In the genomic region with DNA sequence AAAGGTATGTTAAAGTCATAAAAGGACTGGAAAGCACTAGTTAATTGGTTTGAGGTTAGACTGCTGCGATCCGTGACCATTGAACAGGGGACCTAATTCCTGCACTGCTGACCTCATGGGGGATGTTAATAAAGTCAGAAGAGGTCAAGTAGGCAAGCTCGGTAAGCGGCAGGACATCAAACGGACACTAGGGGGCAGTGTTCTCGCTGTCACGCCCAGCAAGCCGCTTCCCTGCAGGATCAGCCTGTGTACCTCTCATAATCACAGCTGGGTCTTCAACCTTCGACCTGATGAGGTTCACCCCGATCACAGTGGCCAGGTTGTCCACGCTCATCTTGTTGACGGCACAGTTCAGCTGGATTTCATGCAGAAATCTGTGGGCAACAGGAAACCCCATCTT, we compare ENCODE assay signal across 8 mouse cellular contexts. TPM values are rescaled to one million over a fixed set of nuclear protein-coding genes. Genes with fewer than 3 reads are reported as not detected.
DNase-seq lines count a peak whose midpoint lies in the region; ATAC-seq lines count a peak whose summit lies in the region.

No protein-coding gene starts in this region.

- ATAC-seq in liver, embryonic 12.5 days, result no peak
- peak; percentile 46; the same call in 1 of the 2 replicates for ATAC-seq in intestine, embryonic 16.5 days
- ATAC-seq in limb, embryonic 11.5 days (ENCODE audit: insufficient number of reproducible peaks, low FRiP score, low TSS enrichment, low read depth), result no peak

- H3K4me1 ChIP-seq in liver, embryonic 12.5 days, result 0 out of 2 replicates have a peak, but pooled peaks cover 7% of the 10 kb centered on the region
- no peaks in the 10 kb centered on the region for H3K4me1 ChIP-seq in intestine, embryonic 16.5 days (ENCODE audit: control insufficient read depth, insufficient read depth, low read length)
- H3K4me1 ChIP-seq in limb, embryonic 11.5 days (ENCODE audit: control insufficient read depth, insufficient read depth, low read length), result no peaks in the 10 kb centered on the region

- 28% methylated on average over 12 of the region's 12 CpGs for WGBS in liver, embryonic 12.5 days (ENCODE audit: insufficient replicate concordance)
- 11% methylated on average over 12 of the region's 12 CpGs for WGBS in intestine, embryonic 16.5 days
- WGBS in limb, embryonic 11.5 days, result 8% methylated on average over 12 of the region's 12 CpGs

- H3K9me3 ChIP-seq in liver, embryonic 12.5 days (replicated peaks), result no peaks in the 10 kb centered on the region
- no peaks in the 10 kb centered on the region for H3K9me3 ChIP-seq in intestine, embryonic 16.5 days (ENCODE audit: control insufficient read depth, low read length)
- no peaks in the 10 kb centered on the region for H3K9me3 ChIP-seq in limb, embryonic 11.5 days (ENCODE audit: control insufficient read depth, low read length)

- H3K27ac ChIP-seq in liver, embryonic 12.5 days, result no peak overlapping the region
- no peak overlapping the region for H3K27ac ChIP-seq in intestine, embryonic 16.5 days (ENCODE audit: low read length)
- H3K27ac ChIP-seq in limb, embryonic 11.5 days (replicated peaks; ENCODE audit: low read depth, low read length), result no peak overlapping the region

- no peak overlapping the region for H3K4me2 ChIP-seq in liver, embryonic 12.5 days
- H3K4me2 ChIP-seq in intestine, embryonic 16.5 days (ENCODE audit: low read depth, low read length), result peak overlapping the region; percentile 38
- no peak overlapping the region; the same call in 1 of the 2 replicates for H3K4me2 ChIP-seq in limb, embryonic 11.5 days (ENCODE audit: low read depth, severe bottlenecking)

- peaks cover 14% of the 10 kb centered on the region for H3K36me3 ChIP-seq in liver, embryonic 12.5 days
- no peaks in the 10 kb centered on the region for H3K36me3 ChIP-seq in intestine, embryonic 16.5 days (ENCODE audit: control insufficient read depth, insufficient read depth, low read length)
- H3K36me3 ChIP-seq in limb, embryonic 11.5 days (ENCODE audit: control insufficient read depth, insufficient read depth, low read length), result no peaks in the 10 kb centered on the region

- H3K27me3 ChIP-seq in liver, embryonic 12.5 days (replicated peaks), result no peaks in the 10 kb centered on the region
- H3K27me3 ChIP-seq in intestine, embryonic 16.5 days (replicated peaks; ENCODE audit: control insufficient read depth, insufficient read depth, low read length), result no peaks in the 10 kb centered on the region
- no peaks in the 10 kb centered on the region for H3K27me3 ChIP-seq in limb, embryonic 11.5 days (ENCODE audit: control insufficient read depth, insufficient read depth, low read length)

- intact Hi-C loops in gastrocnemius, postnatal 36 days (cut with DNase I), result loop anchor here (2.0 to 5.0 kb wide), 2 partner anchors 47 to 201 kb away; no protein-coding TSS in a partner anchor

- no peak overlapping the region for H3K9ac ChIP-seq in liver, embryonic 12.5 days
- H3K9ac ChIP-seq in intestine, embryonic 16.5 days (ENCODE audit: low read depth, low read length), result no peak overlapping the region
- no peak overlapping the region for H3K9ac ChIP-seq in limb, embryonic 11.5 days (ENCODE audit: low read length)

- H3K4me3 ChIP-seq in liver, embryonic 12.5 days, result no peak overlapping the region
- H3K4me3 ChIP-seq in intestine, embryonic 16.5 days (ENCODE audit: low read length), result no peak overlapping the region
- H3K4me3 ChIP-seq in limb, embryonic 11.5 days (ENCODE audit: low read depth, low read length), result no peak overlapping the region

- peak; percentile 77 for DNase-seq in liver
- peak; percentile 91 for DNase-seq in embryo, embryonic 10.5 days (ENCODE audit: low spot score)
- DNase-seq in gastrocnemius, postnatal 36 days, result peak; percentile 57 to 61
- peak; percentile 88 for DNase-seq in limb, embryonic 11.5 days (ENCODE audit: low spot score)
- DNase-seq in monocyte, adult 2 months (ENCODE audit: low read depth in 1 of 2, low spot score in 2 of 2), result peak; percentile 14 to 50
- DNase-seq in spleen, postnatal 4 days (ENCODE audit: low spot score in 2 of 2), result peak; percentile 62 to 84

RNA-seq across cellular contexts. Expression of gene Bmp10, which starts 37.4 kb away (rescaled TPM):
- 0.32 and 0.35 TPM in 2 replicates for polyA plus RNA-seq in liver, embryonic 12.5 days (2016; fragmentation: Nextera tagmentation; extraction: Ambion mirVana)
- not detected for total RNA-seq in gastrocnemius, postnatal 36 days (2021)
- not detected in 2 replicates for polyA plus RNA-seq in intestine, embryonic 16.5 days (2015; fragmentation: Nextera tagmentation; extraction: Ambion mirVana)
- polyA plus RNA-seq in limb, embryonic 11.5 days (2014; fragmentation: Nextera tagmentation; extraction: Ambion mirVana), result not detected in 2 replicates

Comparison
In these comparisons a context has a peak if more than half of its experiments do, and no peak if none do; other contexts are left out.
1. DNase-seq: peak in every context shown above with its lines; median percentile 91 in embryo, embryonic 10.5 days; 88 in limb, embryonic 11.5 days; 77 in liver; 73 in spleen, postnatal 4 days; 59 in gastrocnemius, postnatal 36 days; 32 in monocyte, adult 2 months.